Mouse (Mus musculus) gastrocnemius, adult 18-20 months (tissue): ENCODE data around the gene Suclg2. TPM values are rescaled to one million over a fixed set of nuclear protein-coding genes. Genes with fewer than 3 reads are reported as not detected.

Experiments used
- DNase-seq: peaks from one replicate; pipeline ENCODE4 v3.0.0; 2021; ENCODE audit warnings: low spot score
- long read RNA-seq, 2 experiments: library from polyadenylated mRNA; stranded (forward); transcript quantifications; one replicate each; pipeline ENCODE4 v2.0.0; 2021
- total RNA-seq, 2 experiments: library from RNA; stranded (reverse); gene quantifications; 2 replicates each; pipeline ENCODE4 v1.2.3; 2021

Suclg2 gene
- total RNA-seq: 10 to 100 TPM; 52.1 to 53.8 TPM
- long read RNA-seq, experiment 1, transcript Suclg2-204 (11 exons, 3,367 nt): major isoform, 84 of 91 reads
- long read RNA-seq, experiment 1, partial matches to known transcripts: 4 of 91 reads
- long read RNA-seq, experiment 1, other reads (novel, unspliced or antisense): 3 of 91 reads
- long read RNA-seq, experiment 2, transcript Suclg2-204 (11 exons, 3,367 nt): major isoform, 72 of 79 reads
- long read RNA-seq, experiment 2, partial matches to known transcripts: 7 of 79 reads
- long read RNA-seq, experiment 2, other reads (novel, unspliced or antisense): 0 of 79 reads

- DNase-seq: peak; percentile 75
Observed at GRCm38 (mm10) chr6:95718031-95718968, at the start of gene Suclg2. Gene Suclg2 (minus strand): TSS chr6:95718800.

GRCm38 (mm10) chr6:95766566-95766965, 48.0 kb upstream of the Suclg2 start:
- DNase-seq: no peak

- DNase-seq: no peak
Observed at GRCm38 (mm10) chr6:95759558-95760172, 41.1 kb upstream of the Suclg2 start.

GRCm38 (mm10) chr6:95742378-95742777, 23.8 kb upstream of the Suclg2 start:
- DNase-seq: no peak

GRCm38 (mm10) chr6:95731570-95732367, 13.2 kb upstream of the Suclg2 start:
- DNase-seq: no peak

- DNase-seq: no peak
Observed at GRCm38 (mm10) chr6:95729399-95729798, 10.8 kb upstream of the Suclg2 start.

GRCm38 (mm10) chr6:95725281-95725680, 6.7 kb upstream of the Suclg2 start:
- DNase-seq: no peak

- no peak for DNase-seq
Observed at GRCm38 (mm10) chr6:95723361-95723760, 4.8 kb upstream of the Suclg2 start.

- DNase-seq: no peak
Observed at GRCm38 (mm10) chr6:95719791-95720190, 1.2 kb upstream of the Suclg2 start.

- no peak for DNase-seq
Observed at GRCm38 (mm10) chr6:95718969-95719333, 351 bp upstream of the Suclg2 start.

GRCm38 (mm10) chr6:95717071-95717470, 1.5 kb downstream of the Suclg2 start:
- DNase-seq: no peak

- DNase-seq: no peak
Observed at GRCm38 (mm10) chr6:95716476-95716875, 2.1 kb downstream of the Suclg2 start.

GRCm38 (mm10) chr6:95713245-95713644, 5.4 kb downstream of the Suclg2 start:
- DNase-seq: peak; percentile 38

GRCm38 (mm10) chr6:95712081-95712480, 6.5 kb downstream of the Suclg2 start:
- DNase-seq: no peak

- no peak for DNase-seq
Observed at GRCm38 (mm10) chr6:95711671-95712070, 6.9 kb downstream of the Suclg2 start.

GRCm38 (mm10) chr6:95710886-95711285, 7.7 kb downstream of the Suclg2 start:
- no peak for DNase-seq

GRCm38 (mm10) chr6:95709531-95709930, 9.1 kb downstream of the Suclg2 start:
- no peak for DNase-seq

GRCm38 (mm10) chr6:95709106-95709505, 9.5 kb downstream of the Suclg2 start:
- no peak for DNase-seq

- no peak for DNase-seq
Observed at GRCm38 (mm10) chr6:95704626-95705025, 14.0 kb downstream of the Suclg2 start.

- DNase-seq: no peak
Observed at GRCm38 (mm10) chr6:95702200-95702599, 16.4 kb downstream of the Suclg2 start.

GRCm38 (mm10) chr6:95701786-95702185, 16.8 kb downstream of the Suclg2 start:
- no peak for DNase-seq
